ENCODE assay signal across 8 mouse cellular contexts in the genomic region with DNA sequence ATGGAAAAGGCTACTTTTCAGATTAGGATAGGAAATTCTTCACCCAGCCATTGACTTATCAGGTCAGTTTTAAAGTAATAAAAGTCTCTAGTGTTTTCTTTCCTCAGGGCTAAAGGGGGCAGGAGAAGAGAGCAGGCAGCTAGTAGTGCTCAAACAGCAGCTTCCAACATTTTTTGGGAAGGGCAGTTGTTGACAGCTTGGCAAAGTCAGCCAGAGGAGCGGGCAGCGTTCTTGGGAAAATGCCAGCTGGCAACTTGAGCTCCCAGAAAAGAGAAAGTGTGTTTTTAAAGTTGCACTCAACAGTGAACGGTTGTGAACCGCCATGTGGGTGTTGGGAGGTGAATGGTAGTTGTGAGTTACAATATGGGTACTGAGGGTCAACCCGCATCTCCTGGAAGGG. TPM values are rescaled to one million over a fixed set of nuclear protein-coding genes. Genes with fewer than 3 reads are reported as not detected.
DNase-seq lines count a peak whose midpoint lies in the region; ATAC-seq lines count a peak whose summit lies in the region.

No protein-coding gene starts in this region.

- H3K27me3 ChIP-seq in midbrain, embryonic 14.5 days (ENCODE audit: control insufficient read depth, insufficient read depth, low read length) = no peaks in the 10 kb centered on the region
- no peaks in the 10 kb centered on the region for H3K27me3 ChIP-seq in midbrain, embryonic 16.5 days (ENCODE audit: control insufficient read depth, insufficient read depth, low read depth, low read length)
- H3K27me3 ChIP-seq in heart, embryonic 16.5 days (ENCODE audit: control insufficient read depth, insufficient read depth, low read length) = no peaks in the 10 kb centered on the region

- H3K4me1 ChIP-seq in midbrain, embryonic 14.5 days (ENCODE audit: control insufficient read depth, insufficient read depth, low read length) = no peaks in the 10 kb centered on the region
- H3K4me1 ChIP-seq in midbrain, embryonic 16.5 days (ENCODE audit: control insufficient read depth, insufficient read depth, low read length) = no peaks in the 10 kb centered on the region
- H3K4me1 ChIP-seq in heart, embryonic 16.5 days (ENCODE audit: control insufficient read depth, insufficient read depth, low read length) = peaks cover 14% of the 10 kb centered on the region

- 87% methylated on average over 5 of the region's 5 CpGs for WGBS in midbrain, embryonic 14.5 days
- WGBS in midbrain, embryonic 16.5 days = 85% methylated on average over 5 of the region's 5 CpGs
- WGBS in heart, embryonic 16.5 days = 27% methylated on average over 5 of the region's 5 CpGs

- 0 out of 2 replicates have a peak, but pooled peaks cover 14% of the 10 kb centered on the region for H3K36me3 ChIP-seq in midbrain, embryonic 14.5 days (ENCODE audit: control insufficient read depth, insufficient read depth, low read length)
- peaks cover 3% of the 10 kb centered on the region; the same call in 1 of the 2 replicates for H3K36me3 ChIP-seq in midbrain, embryonic 16.5 days (ENCODE audit: control insufficient read depth, insufficient read depth, low read length)
- peaks cover 4% of the 10 kb centered on the region for H3K36me3 ChIP-seq in heart, embryonic 16.5 days (ENCODE audit: control insufficient read depth, insufficient read depth)

- H3K4me2 ChIP-seq in midbrain, embryonic 14.5 days (ENCODE audit: low read length) = no peak overlapping the region
- no peak overlapping the region for H3K4me2 ChIP-seq in midbrain, embryonic 16.5 days (ENCODE audit: low read length)
- peak overlapping the region; percentile 16; the same call in 1 of the 2 replicates for H3K4me2 ChIP-seq in heart, embryonic 16.5 days (ENCODE audit: low read depth, low read length)

- H3K9ac ChIP-seq in midbrain, embryonic 14.5 days (replicated peaks; ENCODE audit: low read length) = no peak overlapping the region
- H3K9ac ChIP-seq in midbrain, embryonic 16.5 days (ENCODE audit: low read depth, low read length) = no peak overlapping the region
- H3K9ac ChIP-seq in heart, embryonic 16.5 days (ENCODE audit: low read length) = no peak overlapping the region

- DNase-seq in cerebellum, postnatal 10 days = peak; percentile 43 to 45
- DNase-seq in midbrain, embryonic 14.5 days = peak; percentile 9
- peak; percentile 78 for DNase-seq in lung, postnatal 10 days
- no peak for DNase-seq in embryo, embryonic 10.5 days (ENCODE audit: low spot score)
- no peak for DNase-seq in spleen, postnatal 10 days (ENCODE audit: low spot score in 2 of 2)

- no peak overlapping the region for H3K4me3 ChIP-seq in midbrain, embryonic 14.5 days (replicated peaks; ENCODE audit: low read depth, low read length)
- H3K4me3 ChIP-seq in midbrain, embryonic 16.5 days (ENCODE audit: low read depth, low read length) = no peak overlapping the region
- H3K4me3 ChIP-seq in heart, embryonic 16.5 days (ENCODE audit: low read length) = no peak overlapping the region

- no peak for ATAC-seq in cerebellum, adult (ENCODE audit: insufficient number of reproducible peaks, low FRiP score, low TSS enrichment)
- ATAC-seq in midbrain, embryonic 14.5 days (ENCODE audit: low FRiP score, low TSS enrichment) = no peak
- no peak for ATAC-seq in midbrain, embryonic 16.5 days
- peak; percentile 74; the same call in 1 of the 2 replicates for ATAC-seq in heart, embryonic 16.5 days (replicated peaks; ENCODE audit: extremely low read depth, insufficient read depth, low FRiP score)

- no peak overlapping the region for H3K27ac ChIP-seq in midbrain, embryonic 14.5 days (replicated peaks; ENCODE audit: low read depth, low read length)
- H3K27ac ChIP-seq in midbrain, embryonic 16.5 days (ENCODE audit: low read length) = no peak overlapping the region
- peak overlapping the region; percentile 66 for H3K27ac ChIP-seq in heart, embryonic 16.5 days (ENCODE audit: low read length)

- no peaks in the 10 kb centered on the region for H3K9me3 ChIP-seq in midbrain, embryonic 14.5 days (ENCODE audit: control insufficient read depth, low read length)
- no peaks in the 10 kb centered on the region for H3K9me3 ChIP-seq in midbrain, embryonic 16.5 days (replicated peaks; ENCODE audit: control insufficient read depth, low read length, poor library complexity, severe bottlenecking)
- no peaks in the 10 kb centered on the region for H3K9me3 ChIP-seq in heart, embryonic 16.5 days (replicated peaks; ENCODE audit: control insufficient read depth, low read length)

RNA-seq across cellular contexts. Expression of a gene that starts 2.6 kb away (rescaled TPM):
- 0.11 and 0.45 TPM in 2 replicates for polyA plus RNA-seq in midbrain, embryonic 14.5 days (2014; fragmentation: Nextera tagmentation; extraction: Ambion mirVana)
- 0.12 and 0.30 TPM in 2 replicates for polyA plus RNA-seq in midbrain, embryonic 16.5 days (2015; fragmentation: Nextera tagmentation; extraction: Ambion mirVana)
- 0.90 and 1.6 TPM in 2 replicates for polyA plus RNA-seq in heart, embryonic 16.5 days (2015; fragmentation: Nextera tagmentation; extraction: Ambion mirVana)

RNA-seq across cellular contexts. Expression of a gene that starts 24.1 kb away (rescaled TPM):
- 86.4 and 94.8 TPM in 2 replicates for polyA plus RNA-seq in midbrain, embryonic 14.5 days (2014; fragmentation: Nextera tagmentation; extraction: Ambion mirVana)
- 89.7 and 90.9 TPM in 2 replicates for polyA plus RNA-seq in midbrain, embryonic 16.5 days (2015; fragmentation: Nextera tagmentation; extraction: Ambion mirVana)
- polyA plus RNA-seq in heart, embryonic 16.5 days (2015; fragmentation: Nextera tagmentation; extraction: Ambion mirVana) = 85.9 and 86.6 TPM in 2 replicates

RNA-seq across cellular contexts. Expression of a gene that starts 24.9 kb away (rescaled TPM):
- 564 and 595 TPM in 2 replicates for polyA plus RNA-seq in midbrain, embryonic 14.5 days (2014; fragmentation: Nextera tagmentation; extraction: Ambion mirVana)
- 543 and 547 TPM in 2 replicates for polyA plus RNA-seq in midbrain, embryonic 16.5 days (2015; fragmentation: Nextera tagmentation; extraction: Ambion mirVana)
- polyA plus RNA-seq in heart, embryonic 16.5 days (2015; fragmentation: Nextera tagmentation; extraction: Ambion mirVana) = 954 and 1,079 TPM in 2 replicates

RNA-seq across cellular contexts. Expression of a gene that starts 38.5 kb away (rescaled TPM):
- polyA plus RNA-seq in midbrain, embryonic 14.5 days (2014; fragmentation: Nextera tagmentation; extraction: Ambion mirVana) = 4.8 and 6.2 TPM in 2 replicates
- 3.8 and 5.8 TPM in 2 replicates for polyA plus RNA-seq in midbrain, embryonic 16.5 days (2015; fragmentation: Nextera tagmentation; extraction: Ambion mirVana)
- polyA plus RNA-seq in heart, embryonic 16.5 days (2015; fragmentation: Nextera tagmentation; extraction: Ambion mirVana) = 1.2 and 1.6 TPM in 2 replicates

Comparison
In these comparisons a context has a peak if more than half of its experiments do, and no peak if none do; other contexts are left out.
1. DNase-seq: peak in cerebellum, postnatal 10 days (2 of 2), midbrain, embryonic 14.5 days (single experiment) and lung, postnatal 10 days (single experiment); none in embryo, embryonic 10.5 days (single experiment) and spleen, postnatal 10 days (0 of 2).